Mouse (Mus musculus): ENCODE measurements at regions not wholly inside any gene's neighbourhood (a gene's known extent, or its start where the extent isn't known, plus 50 kb on each side); places are given as distances from the start of the nearest gene placed in this dataset.

- DNase-seq (ENCODE audit: extremely low spot score, low read depth, low spot score): no peak
Measured at GRCm38 (mm10) chr14:25207422-25207821, 251.6 kb upstream of the Zmiz1 start.

GRCm38 (mm10) chr14:25208221-25209056 lies 250.5 kb upstream of the Zmiz1 start:
- no peak for DNase-seq (ENCODE audit: extremely low spot score, low read depth, low spot score)

GRCm38 (mm10) chr14:25213056-25213455 lies 245.9 kb upstream of the Zmiz1 start:
- no peak for DNase-seq (ENCODE audit: extremely low spot score, low read depth, low spot score)

GRCm38 (mm10) chr14:25223091-25223490 lies 235.9 kb upstream of the Zmiz1 start:
- no peak for DNase-seq (ENCODE audit: extremely low spot score, low read depth, low spot score)

- DNase-seq (ENCODE audit: extremely low spot score, low read depth, low spot score): no peak
Measured at GRCm38 (mm10) chr14:25225214-25225613, 233.8 kb upstream of the Zmiz1 start.

- peak; percentile 53 for DNase-seq (ENCODE audit: extremely low spot score, low read depth, low spot score)
Measured at GRCm38 (mm10) chr14:25226155-25226839, 232.7 kb upstream of the Zmiz1 start.

GRCm38 (mm10) chr14:25226840-25227506 lies 232.0 kb upstream of the Zmiz1 start:
- DNase-seq (ENCODE audit: extremely low spot score, low read depth, low spot score): no peak

GRCm38 (mm10) chr14:25228321-25229047 lies 230.5 kb upstream of the Zmiz1 start:
- no peak for DNase-seq (ENCODE audit: extremely low spot score, low read depth, low spot score)

GRCm38 (mm10) chr14:25229569-25229968 lies 229.4 kb upstream of the Zmiz1 start:
- no peak for DNase-seq (ENCODE audit: extremely low spot score, low read depth, low spot score)

GRCm38 (mm10) chr14:25231881-25232280 lies 227.1 kb upstream of the Zmiz1 start:
- DNase-seq (ENCODE audit: extremely low spot score, low read depth, low spot score): no peak

GRCm38 (mm10) chr14:25236421-25236973 lies 222.5 kb upstream of the Zmiz1 start:
- DNase-seq (ENCODE audit: extremely low spot score, low read depth, low spot score): no peak

GRCm38 (mm10) chr14:25239335-25239960 lies 219.5 kb upstream of the Zmiz1 start:
- no peak for DNase-seq (ENCODE audit: extremely low spot score, low read depth, low spot score)

- no peak for DNase-seq (ENCODE audit: extremely low spot score, low read depth, low spot score)
Measured at GRCm38 (mm10) chr14:25242753-25243152, 216.2 kb upstream of the Zmiz1 start.

- no peak for DNase-seq (ENCODE audit: extremely low spot score, low read depth, low spot score)
Measured at GRCm38 (mm10) chr14:25243289-25243688, 215.7 kb upstream of the Zmiz1 start.

GRCm38 (mm10) chr14:25243698-25244097 lies 215.3 kb upstream of the Zmiz1 start:
- DNase-seq (ENCODE audit: extremely low spot score, low read depth, low spot score): no peak

GRCm38 (mm10) chr14:25244841-25245240 lies 214.1 kb upstream of the Zmiz1 start:
- no peak for DNase-seq (ENCODE audit: extremely low spot score, low read depth, low spot score)

GRCm38 (mm10) chr14:25245691-25246090 lies 213.3 kb upstream of the Zmiz1 start:
- DNase-seq (ENCODE audit: extremely low spot score, low read depth, low spot score): no peak

- DNase-seq (ENCODE audit: extremely low spot score, low read depth, low spot score): no peak
Measured at GRCm38 (mm10) chr14:25248941-25249340, 210.0 kb upstream of the Zmiz1 start.

- no peak for DNase-seq (ENCODE audit: extremely low spot score, low read depth, low spot score)
Measured at GRCm38 (mm10) chr14:25253016-25253850, 205.8 kb upstream of the Zmiz1 start.
